Mouse (Mus musculus) kidney, postnatal 36 days (tissue): ENCODE results near the gene Itprid1.
A peak's percentile ranks its signal among the peaks of the same experiment; 100 is the strongest.

ENCODE experiments used
- DNase-seq, 2 experiments: peaks; one replicate each; pipeline ENCODE4 v3.0.0; 2021 to 2022; ENCODE audit warnings: mixed read lengths in 2 of 2

The Itprid1 gene

DNA sequence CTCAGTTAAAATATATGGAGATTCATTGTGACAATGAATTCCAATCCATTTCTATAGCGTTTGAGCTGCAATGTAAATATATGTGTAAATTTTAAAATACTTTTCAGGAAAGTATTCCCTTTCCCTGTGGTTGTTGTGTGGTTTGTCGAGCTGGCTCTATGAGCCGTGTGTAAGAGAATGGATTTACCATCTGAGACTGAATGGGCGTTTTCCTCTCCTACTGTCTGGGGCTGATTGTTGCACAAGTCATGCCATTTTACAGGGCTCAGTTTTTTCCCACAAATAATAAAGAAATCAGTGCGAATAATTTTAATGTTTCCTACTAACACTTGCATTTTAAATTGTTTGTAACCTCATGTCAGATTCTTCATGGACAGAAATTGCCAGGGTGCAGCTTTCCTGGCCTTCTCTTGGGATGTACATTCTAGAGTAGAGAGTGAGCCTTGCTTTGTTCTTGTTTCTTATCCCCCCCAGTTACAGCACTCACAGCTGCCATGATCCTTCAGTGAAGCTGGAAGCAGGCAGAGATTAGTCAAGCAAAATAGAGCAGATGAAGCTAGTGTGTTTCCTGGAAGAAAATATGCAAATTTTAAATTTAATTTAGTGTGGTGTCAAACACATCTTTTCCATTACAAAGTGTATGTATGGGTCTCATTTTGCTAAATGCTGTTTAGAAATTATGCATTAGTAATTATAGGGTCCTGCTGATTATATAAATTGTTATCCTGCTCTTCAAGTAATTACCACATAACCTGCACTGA lies 65.1 kb downstream of the Itprid1 start:
- no peak for DNase-seq

- DNase-seq, result no peak
These were observed 65.6 kb downstream of the Itprid1 start for GRCm38 (mm10) chr6:55902329-55902605.

- no peak for DNase-seq
These were observed 82.5 kb downstream of the Itprid1 start for GRCm38 (mm10) chr6:55919206-55919605.

- DNase-seq, result no peak
These were observed 83.6 kb downstream of the Itprid1 start for GRCm38 (mm10) chr6:55920282-55920720.

- no peak for DNase-seq
These were observed 84.4 kb downstream of the Itprid1 start for GRCm38 (mm10) chr6:55920866-55921630.

- DNase-seq, result no peak
These were observed 108.0 kb downstream of the Itprid1 start for GRCm38 (mm10) chr6:55944709-55945108.

- DNase-seq, result peak; percentile 49 to 67
These were observed 113.8 kb downstream of the Itprid1 start for GRCm38 (mm10) chr6:55950345-55951110.

GRCm38 (mm10) chr6:55972998-55973397 lies 136.3 kb downstream of the Itprid1 start:
- DNase-seq, result peak; percentile 7 to 18

DNA sequence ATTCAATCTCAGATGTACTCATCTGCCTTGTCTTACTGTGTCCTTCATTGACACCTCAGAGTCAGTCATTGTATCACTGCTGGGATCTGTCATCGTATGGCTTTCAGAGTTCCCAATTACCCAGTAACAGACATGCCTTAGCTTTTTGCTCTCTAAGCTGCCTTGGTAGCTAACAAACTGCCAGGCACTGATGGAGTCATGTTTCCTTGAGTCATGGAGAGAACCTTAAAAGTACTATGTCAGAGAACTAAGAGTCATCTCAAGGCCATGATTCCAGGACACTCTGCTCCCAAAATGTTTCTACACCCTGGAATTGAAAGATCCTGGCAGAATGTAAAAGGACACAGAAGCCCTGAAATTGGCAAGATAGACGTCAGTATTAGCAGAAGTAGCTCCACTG lies 143.1 kb downstream of the Itprid1 start:
- no peak for DNase-seq

DNA sequence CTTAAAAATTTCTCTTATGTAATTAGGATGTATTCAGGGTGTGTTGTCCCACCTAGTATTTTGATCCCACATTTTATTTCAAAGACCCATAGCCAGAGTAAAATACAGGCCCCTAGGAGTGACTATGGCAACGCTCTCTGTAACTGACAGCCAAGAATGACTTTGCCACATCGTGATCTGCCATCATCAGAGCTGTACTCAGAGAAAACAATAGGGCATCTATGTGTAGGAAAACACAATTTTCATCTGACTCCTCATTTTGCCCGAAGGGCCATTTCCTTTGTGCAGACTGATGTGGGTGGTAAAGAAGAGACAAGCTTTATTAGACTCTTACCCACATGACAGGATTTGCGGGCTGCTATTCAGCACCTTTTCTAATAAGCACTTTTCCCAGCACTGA lies 172.0 kb downstream of the Itprid1 start:
- no peak for DNase-seq

GRCm38 (mm10) chr6:56012384-56012783 lies 175.7 kb downstream of the Itprid1 start:
- no peak for DNase-seq

DNA sequence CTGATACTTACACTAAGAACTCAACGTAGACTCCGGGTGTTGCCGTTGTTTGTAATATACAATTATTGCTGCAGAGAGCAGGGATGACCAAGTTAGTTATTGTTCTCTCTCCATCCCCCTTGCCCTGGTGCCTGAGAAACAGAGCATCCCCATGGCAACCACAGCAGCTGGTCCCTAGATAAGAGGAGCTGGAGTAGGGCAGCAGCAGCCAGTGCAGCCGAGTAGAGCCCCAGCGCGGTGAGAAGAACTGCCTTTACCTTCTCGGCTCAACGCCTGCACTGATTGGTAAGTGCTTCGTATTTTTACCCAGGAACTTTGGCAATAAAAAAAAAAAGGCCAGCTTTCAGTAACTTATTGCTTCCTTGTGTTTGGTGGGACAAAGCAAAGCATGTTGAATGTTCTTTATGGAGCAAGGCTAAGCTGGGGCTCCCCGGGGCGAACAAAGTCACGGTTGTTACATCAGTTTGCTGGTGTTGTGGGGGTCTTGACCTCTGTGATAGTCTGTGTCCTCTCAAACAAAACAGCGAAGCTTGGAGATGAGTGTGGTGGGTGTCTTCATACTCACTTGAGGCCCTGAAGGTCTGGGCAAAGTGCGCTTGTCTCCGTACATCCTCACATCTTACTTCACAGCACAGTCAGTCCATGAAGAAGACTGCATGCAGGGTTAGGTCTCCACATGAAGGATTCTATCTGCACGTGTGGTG lies 180.7 kb downstream of the Itprid1 start, which contains the start of gene Ppp1r17:
Gene Ppp1r17 (plus strand): TSS at position 207 of the 704 bp plus-strand sequence.
- DNase-seq, result no peak

GRCm38 (mm10) chr6:56019632-56020031 lies 182.9 kb downstream of the Itprid1 start:
- no peak for DNase-seq

DNA sequence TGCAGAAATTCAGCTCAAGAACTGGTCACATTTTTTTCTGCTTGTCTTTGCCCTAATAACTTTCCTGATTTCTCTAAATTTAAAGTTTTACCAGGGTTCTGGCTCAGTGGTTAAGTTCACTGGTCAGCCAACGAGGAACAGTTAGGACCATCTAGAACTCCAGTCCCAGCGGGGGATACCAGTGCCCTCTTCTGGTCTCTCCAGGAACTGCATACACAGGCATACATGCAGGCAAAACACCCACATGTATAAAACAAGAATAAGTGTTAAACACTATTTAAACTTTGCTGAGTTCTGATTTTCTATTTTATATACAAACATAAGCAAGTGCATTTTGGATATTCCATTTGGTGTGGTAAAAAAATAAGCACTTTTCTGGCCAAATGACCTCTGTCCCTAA lies 188.8 kb downstream of the Itprid1 start:
- DNase-seq, result peak in 1 of 2 experiments; percentile 41

DNA sequence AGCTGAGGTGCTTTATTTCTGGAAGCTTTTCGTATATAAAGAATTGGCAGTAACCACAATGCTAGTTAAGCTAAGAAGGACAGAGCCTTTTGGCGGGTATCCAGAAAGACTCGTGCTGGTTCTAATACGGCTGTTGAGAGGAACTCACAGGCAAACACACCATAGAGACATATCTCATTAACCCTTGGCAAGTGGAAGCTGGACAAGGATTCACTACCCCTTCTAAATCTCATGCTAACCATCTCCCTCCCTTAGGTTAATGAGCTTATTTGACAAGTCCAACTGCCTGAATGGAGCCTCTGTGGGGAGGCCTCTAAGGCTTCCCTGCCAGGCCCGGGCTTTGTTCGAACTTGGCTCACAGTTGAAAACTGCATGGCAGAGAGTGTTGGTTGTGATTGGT lies 190.6 kb downstream of the Itprid1 start:
- no peak for DNase-seq

DNA sequence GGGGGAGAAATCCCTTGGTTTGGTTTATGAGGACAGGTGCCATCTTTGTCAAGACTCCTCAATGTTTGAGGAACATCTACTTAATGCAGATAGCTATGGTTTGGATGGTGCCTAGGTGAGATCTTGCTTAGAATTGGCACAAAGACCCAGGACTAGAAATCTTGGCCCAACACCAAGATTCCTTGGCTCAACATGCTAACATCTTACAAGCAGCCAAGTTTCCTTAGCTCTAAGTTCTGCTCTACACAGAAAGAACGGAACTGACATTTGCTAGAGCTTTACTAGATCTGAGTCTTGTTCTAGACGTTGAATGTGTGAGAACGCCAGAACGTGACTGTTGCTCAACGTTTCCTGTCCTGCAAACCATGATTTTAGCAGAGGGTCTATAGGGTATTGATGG lies 191.3 kb downstream of the Itprid1 start:
- DNase-seq, result peak in 1 of 2 experiments; percentile 4
